18 mouse cellular contexts compared by ENCODE assay signal in genomic region chr9:119473608-119474164, GRCm38 (mm10). TPM values are rescaled to one million over a fixed set of nuclear protein-coding genes. Genes with fewer than 3 reads are reported as not detected.
DNase-seq lines count a peak whose midpoint lies in the region; ATAC-seq and TF ChIP-seq lines count a peak whose summit lies in the region.
"Had no signal": no experiment of that assay in that cellular context is flagged by ENCODE, and none has a peak within 500 bp of the region (broad histone marks: within the 10 kb centered on the region; RNA-seq: fewer than 3 reads in every experiment).

No protein-coding gene starts in this region.

- no peak overlapping the region for H3K9ac ChIP-seq in heart, postnatal 0 days (replicated peaks; ENCODE audit: low read depth, low read length)
- H3K9ac ChIP-seq in hindbrain, embryonic 13.5 days: no peak overlapping the region
- H3K9ac ChIP-seq: forebrain, embryonic 13.5 days; forebrain, postnatal 0 days; hindbrain, embryonic 14.5 days; intestine, embryonic 15.5 days; kidney, embryonic 15.5 days had no signal

- no peaks in the 10 kb centered on the region for H3K27me3 ChIP-seq in heart, postnatal 0 days (ENCODE audit: control insufficient read depth, insufficient read depth, low read length)
- H3K27me3 ChIP-seq in hindbrain, embryonic 13.5 days: no peaks in the 10 kb centered on the region
- H3K27me3 ChIP-seq: forebrain, embryonic 13.5 days; intestine, embryonic 15.5 days; kidney, embryonic 15.5 days had no signal

- 48% methylated on average over 9 of the region's 9 CpGs for WGBS in heart, postnatal 0 days
- WGBS in hindbrain, embryonic 13.5 days: 83% methylated on average over 9 of the region's 9 CpGs

- no peaks in the 10 kb centered on the region for H3K36me3 ChIP-seq in heart, postnatal 0 days (replicated peaks; ENCODE audit: control insufficient read depth, insufficient read depth, low read length)
- H3K36me3 ChIP-seq in hindbrain, embryonic 13.5 days: peaks cover 17% of the 10 kb centered on the region
- H3K36me3 ChIP-seq: intestine, embryonic 15.5 days had no signal

- DNase-seq in frontal cortex, postnatal 25 days (ENCODE audit: low spot score in 2 of 2): no peak
- DNase-seq in heart, postnatal 0 days (ENCODE audit: low spot score): no peak
- no peak for DNase-seq in heart, postnatal 14 days
- peak; percentile 12 for DNase-seq in 416B (ENCODE audit: low read depth)
- peak; percentile 59 for DNase-seq in brain, adult 2 months (ENCODE audit: low read depth, low spot score)
- no peak for DNase-seq in adrenal gland, postnatal 25 days
- DNase-seq: cerebellum, adult 11 months; cerebellum, adult 8-10 months; cerebellum, postnatal 14 days; forebrain, postnatal 0 days; gastrocnemius, postnatal 36 days had no signal

- peak; percentile 72; the same call in 1 of the 2 replicates for ATAC-seq in frontal cortex, adult (ENCODE audit: low TSS enrichment)
- ATAC-seq in heart, postnatal 0 days (ENCODE audit: insufficient read depth, low read depth): no peak
- no peak for ATAC-seq in hindbrain, embryonic 13.5 days (ENCODE audit: low FRiP score)
- ATAC-seq: forebrain, embryonic 13.5 days; forebrain, postnatal 0 days; intestine, embryonic 15.5 days had no signal

- intact Hi-C loops in heart, postnatal 14 days (cut with DNase I): no loop called here

- TF ChIP-seq EP300 in heart, postnatal 0 days (IDR thresholded peaks at IDR 0.05; ENCODE audit: low read depth): no peak

- H3K4me3 ChIP-seq in heart, postnatal 0 days (ENCODE audit: low read depth, low read length): no peak overlapping the region
- no peak overlapping the region for H3K4me3 ChIP-seq in hindbrain, embryonic 13.5 days
- H3K4me3 ChIP-seq: embryonic facial prominence, embryonic 10.5 days; forebrain, embryonic 13.5 days; intestine, embryonic 15.5 days; kidney, embryonic 15.5 days had no signal

- no peak overlapping the region for H3K4me2 ChIP-seq in heart, postnatal 0 days (ENCODE audit: low read depth, low read length)
- no peak overlapping the region for H3K4me2 ChIP-seq in hindbrain, embryonic 13.5 days
- H3K4me2 ChIP-seq: forebrain, embryonic 13.5 days; hindbrain, embryonic 14.5 days; intestine, embryonic 15.5 days; kidney, embryonic 15.5 days had no signal

- no peak for TF ChIP-seq CTCF in heart, postnatal 0 days (IDR thresholded peaks at IDR 0.05; ENCODE audit: low read depth)

- no peaks in the 10 kb centered on the region for H3K9me3 ChIP-seq in heart, postnatal 0 days (replicated peaks; ENCODE audit: control insufficient read depth, low read length)
- no peaks in the 10 kb centered on the region for H3K9me3 ChIP-seq in hindbrain, embryonic 13.5 days
- H3K9me3 ChIP-seq: embryonic facial prominence, embryonic 10.5 days; forebrain, embryonic 13.5 days; intestine, embryonic 15.5 days; kidney, embryonic 15.5 days had no signal

- H3K4me1 ChIP-seq in heart, postnatal 0 days (ENCODE audit: control insufficient read depth, insufficient read depth): peaks cover 60% of the 10 kb centered on the region
- peaks cover 19% of the 10 kb centered on the region for H3K4me1 ChIP-seq in hindbrain, embryonic 13.5 days (replicated peaks)
- H3K4me1 ChIP-seq: intestine, embryonic 15.5 days had no signal

- peak overlapping the region; percentile 33 for H3K27ac ChIP-seq in heart, postnatal 0 days (ENCODE audit: low read depth)
- no peak overlapping the region for H3K27ac ChIP-seq in hindbrain, embryonic 13.5 days
- H3K27ac ChIP-seq: embryonic facial prominence, embryonic 10.5 days; forebrain, embryonic 13.5 days; hindbrain, embryonic 14.5 days; intestine, embryonic 15.5 days; kidney, embryonic 15.5 days had no signal

RNA-seq across cellular contexts. Expression of gene Exog, which starts 28.9 kb away (rescaled TPM):
- 1.4 and 3.0 TPM in 2 replicates for total RNA-seq in heart, postnatal 0 days (2014; rRNA removed; ENCODE audit: low replicate concordance)
- 4.2 and 4.8 TPM in 2 replicates for polyA plus RNA-seq in heart, postnatal 0 days (2015; fragmentation: Nextera tagmentation; extraction: Ambion mirVana)
- 1 to 10 TPM; 2.4 to 3.2 TPM for total RNA-seq in heart, postnatal 14 days (2021)
- 4.6 and 5.1 TPM in 2 replicates for total RNA-seq in adrenal gland, postnatal 25 days (2021)
- 48.4 and 51.2 TPM in 2 replicates for polyA plus RNA-seq in hindbrain, embryonic 13.5 days (2015; fragmentation: Nextera tagmentation; extraction: Ambion mirVana)

Comparison
In these comparisons a context has a peak if more than half of its experiments do, and no peak if none do; other contexts are left out.
1. DNase-seq: peak in 416B (single experiment) and brain, adult 2 months (single experiment); none in frontal cortex, postnatal 25 days (0 of 2), heart, postnatal 0 days (single experiment), heart, postnatal 14 days (0 of 2) and adrenal gland, postnatal 25 days (single experiment).